Mouse (Mus musculus): ENCODE measurements around the gene Mfsd10. TPM values are rescaled to one million over a fixed set of nuclear protein-coding genes. Genes with fewer than 3 reads are reported as not detected.
"Not testable (repeated sequence)": the region's sequence is repeated elsewhere in the genome, so short reads cannot be mapped to it uniquely, and the experiment has no call there.

Mfsd10 gene
- total RNA-seq, 2 experiments from 2014 or later = 143 to 195 TPM

- peak; percentile 69 for ATAC-seq (replicated peaks; ENCODE audit: poor library complexity)
Measured at GRCm38 (mm10) chr5:34607100-34607880, 29.7 kb downstream of the Mfsd10 start.

DNA sequence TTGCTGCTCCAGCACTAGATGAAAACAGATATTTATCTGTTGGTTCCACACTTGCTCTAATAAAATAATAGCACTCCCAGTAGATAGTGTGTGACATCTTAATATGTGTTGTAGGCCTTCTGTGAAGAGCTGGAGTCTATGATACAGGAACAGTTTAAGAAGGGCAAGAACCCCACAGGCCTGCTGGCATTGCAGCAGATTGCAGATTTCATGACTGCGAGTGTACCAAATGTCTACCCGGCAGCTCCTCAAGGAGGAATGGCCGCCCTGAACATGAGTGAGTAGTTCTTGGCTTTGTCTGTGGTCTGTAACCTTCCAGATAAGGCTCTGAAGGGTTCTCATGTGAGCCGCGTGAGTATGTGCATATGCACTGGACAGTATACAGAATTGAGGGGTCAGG lies 32.4 kb downstream of the Mfsd10 start:
- no peak; the same call in 1 of the 2 replicates for ATAC-seq (replicated peaks; ENCODE audit: poor library complexity)

DNA sequence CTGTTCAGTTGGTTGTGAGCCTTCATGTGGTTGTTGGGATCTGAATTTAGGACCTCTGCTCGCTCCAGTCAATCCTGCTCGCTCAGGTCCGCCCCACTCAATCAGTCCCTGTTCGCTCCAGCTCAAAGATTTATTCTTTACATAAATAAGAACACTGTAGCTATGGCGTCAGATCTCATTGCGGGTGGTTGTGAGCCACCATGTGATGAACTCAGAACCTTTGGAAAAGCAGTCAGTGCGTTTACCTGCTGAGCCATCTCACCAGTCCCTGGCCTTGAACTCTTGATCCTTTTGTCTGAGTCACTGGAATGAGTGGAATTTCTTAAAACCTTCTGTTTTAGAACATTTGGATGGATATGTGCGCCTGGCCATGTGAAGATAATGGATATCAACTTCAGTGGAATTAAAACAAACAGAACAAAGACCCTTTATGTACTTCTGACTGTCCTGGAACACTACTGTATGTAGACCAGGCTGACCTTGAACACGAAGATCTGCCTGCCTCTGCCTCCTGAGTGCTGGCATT lies 43.7 kb downstream of the Mfsd10 start:
- ATAC-seq (replicated peaks; ENCODE audit: poor library complexity) = no peak

- no peak for ATAC-seq (replicated peaks; ENCODE audit: poor library complexity)
Measured at GRCm38 (mm10) chr5:34592666-34593065, 44.3 kb downstream of the Mfsd10 start.

DNA sequence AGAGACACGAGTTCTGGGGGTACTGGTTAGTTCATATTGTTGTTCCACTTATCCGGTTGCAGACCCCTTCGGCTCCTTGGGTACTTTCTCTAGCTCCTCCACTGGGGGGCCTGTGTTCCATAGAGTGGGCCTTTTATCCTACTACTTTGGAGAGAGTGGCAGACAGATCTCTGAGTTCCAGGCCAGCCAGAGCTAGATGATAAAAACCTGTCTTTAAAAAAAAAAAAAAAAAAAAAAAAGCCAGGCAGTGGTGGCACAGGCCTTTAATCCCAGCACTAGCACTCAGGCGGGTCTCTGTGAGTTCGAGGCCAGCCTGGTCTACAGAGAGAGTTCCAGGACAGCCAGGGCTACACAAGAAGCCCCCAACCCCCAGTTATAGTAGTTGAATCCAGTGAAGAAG lies 44.8 kb downstream of the Mfsd10 start:
- ATAC-seq (replicated peaks; ENCODE audit: poor library complexity) = not testable (repeated sequence)

GRCm38 (mm10) chr5:34591388-34592004 lies 45.5 kb downstream of the Mfsd10 start:
- ATAC-seq (replicated peaks; ENCODE audit: poor library complexity) = no peak

DNA sequence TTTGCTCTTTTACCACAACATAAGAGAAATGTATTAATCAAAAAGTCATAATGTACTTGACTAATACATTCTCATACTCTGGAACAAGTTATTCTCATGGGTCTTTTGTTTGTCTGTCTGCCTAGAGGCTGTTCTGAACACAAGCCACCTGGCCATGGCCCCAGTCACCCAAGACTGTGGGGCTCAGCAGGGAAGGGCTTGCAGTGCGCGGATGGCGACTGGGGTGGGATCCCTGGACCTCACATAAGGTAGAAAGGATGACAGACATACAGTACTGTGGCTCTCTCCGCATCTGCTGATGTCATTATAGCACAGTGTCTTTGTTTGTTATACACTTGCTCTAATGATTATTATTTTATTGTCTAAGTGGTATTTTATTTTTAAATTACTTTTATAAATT lies 46.3 kb downstream of the Mfsd10 start:
- no peak for ATAC-seq (replicated peaks; ENCODE audit: poor library complexity)

- ATAC-seq (replicated peaks; ENCODE audit: poor library complexity) = no peak
Measured at GRCm38 (mm10) chr5:34590059-34590458, 47.0 kb downstream of the Mfsd10 start.

DNA sequence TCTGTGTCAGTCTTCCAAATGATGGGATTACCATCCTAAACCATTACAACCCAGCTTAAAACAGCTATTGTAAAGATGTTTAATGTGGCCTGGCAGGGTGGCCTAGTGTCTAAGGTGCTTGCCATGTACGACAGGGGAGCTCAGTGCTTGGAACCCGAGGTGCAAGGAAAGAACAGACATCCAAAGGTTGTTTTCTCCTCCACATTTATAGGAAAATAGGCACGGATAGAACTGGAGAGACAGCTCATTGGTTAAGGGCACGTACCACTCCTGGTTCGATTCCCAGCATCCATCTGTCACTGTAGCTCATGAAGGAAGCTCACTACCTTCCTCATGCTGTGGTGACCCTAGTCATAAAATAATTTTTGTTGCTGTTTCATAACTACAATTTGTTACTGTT lies 49.1 kb downstream of the Mfsd10 start:
- no peak for ATAC-seq (replicated peaks; ENCODE audit: poor library complexity)

DNA sequence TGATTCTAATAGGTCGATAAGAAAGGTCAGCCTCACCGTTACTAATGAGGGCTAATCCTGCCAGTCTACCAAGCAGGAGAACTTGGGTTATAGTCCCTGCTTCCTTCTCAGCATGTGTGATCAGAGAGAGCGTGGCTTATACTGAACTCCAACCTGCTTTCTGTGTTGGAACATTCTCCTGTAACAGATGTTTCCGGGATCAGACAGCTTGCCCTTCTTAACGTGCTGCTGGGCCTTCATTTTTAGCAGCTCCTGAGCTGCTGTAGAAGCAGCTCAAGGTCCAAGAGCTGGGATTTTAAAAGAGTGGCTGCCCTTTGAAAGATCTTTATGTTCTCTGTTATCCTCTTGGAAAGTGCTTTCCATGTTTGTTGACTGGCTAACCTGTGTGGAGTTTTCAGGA lies 51.8 kb downstream of the Mfsd10 start:
- ATAC-seq (replicated peaks; ENCODE audit: poor library complexity) = no peak

Other genes with a start within 250 kb of the Mfsd10 start
- gene Tnip2, start 123.2 kb downstream of the Mfsd10 start, total RNA-seq (2015) = 7.8 and 9.5 TPM in 2 replicates
- gene Tnip2, start 123.2 kb downstream of the Mfsd10 start, total RNA-seq (2017) = 17.6 and 22.2 TPM in 2 replicates
- 8.6 and 10.0 TPM in 2 replicates for gene Sh3bp2, start 111.4 kb downstream of the Mfsd10 start, total RNA-seq (2015)
- 21.0 and 23.0 TPM in 2 replicates for gene Sh3bp2, start 111.4 kb downstream of the Mfsd10 start, total RNA-seq (2017)
- 65.1 and 71.0 TPM in 2 replicates for gene Add1, start 63.5 kb downstream of the Mfsd10 start, total RNA-seq (2015)
- gene Add1, start 63.5 kb downstream of the Mfsd10 start, total RNA-seq (2017) = 83.9 and 97.8 TPM in 2 replicates
- 31.0 and 32.9 TPM in 2 replicates for gene Nop14, start 22.9 kb upstream of the Mfsd10 start, total RNA-seq (2015)
- gene Nop14, start 22.9 kb upstream of the Mfsd10 start, total RNA-seq (2017) = 47.3 and 70.3 TPM in 2 replicates
- gene Grk4, start 23.2 kb upstream of the Mfsd10 start, total RNA-seq (2015) = 1.1 and 1.2 TPM in 2 replicates
- 0.41 and 1.1 TPM in 2 replicates for gene Grk4, start 23.2 kb upstream of the Mfsd10 start, total RNA-seq (2017)
- gene Htt, start 124.5 kb upstream of the Mfsd10 start, total RNA-seq (2015) = 19.0 and 27.3 TPM in 2 replicates
- gene Htt, start 124.5 kb upstream of the Mfsd10 start, total RNA-seq (2017) = 19.6 and 24.4 TPM in 2 replicates